Mouse (Mus musculus) limb, embryonic 10.5 days (tissue): ENCODE data around the gene Urb1. TPM values are rescaled to one million over a fixed set of nuclear protein-coding genes. Genes with fewer than 3 reads are reported as not detected.

Experiments used
- DNase-seq: peaks from one replicate; pipeline ENCODE4 v3.0.0-alpha.2; 2017; ENCODE audit warnings: low spot score
- H3K27ac ChIP-seq: fragments of 300-500 bp; sonication (generic); 2 replicates; pipeline ENCODE4 v1.5.1; 2016; ENCODE audit warnings: mild to moderate bottlenecking
- H3K27me3 ChIP-seq: fragments of 300-500 bp; sonication (generic); 2 replicates; pipeline ENCODE4 v1.6.1; 2016; ENCODE audit warnings: low read depth, mild to moderate bottlenecking; ENCODE audit not compliant: poor library complexity, severe bottlenecking
- H3K36me3 ChIP-seq: fragments of 300-500 bp; sonication (generic); 2 replicates; pipeline ENCODE4 v1.6.1; 2016; ENCODE audit warnings: mild to moderate bottlenecking, moderate library complexity
- H3K4me1 ChIP-seq: fragments of 300-500 bp; sonication (generic); 2 replicates; pipeline ENCODE4 v1.6.1; 2016
- H3K4me3 ChIP-seq: fragments of 300-500 bp; sonication (generic); 2 replicates; pipeline ENCODE4 v1.5.1; 2016; ENCODE audit warnings: mild to moderate bottlenecking, moderate library complexity
- H3K9me3 ChIP-seq: fragments of 300-500 bp; sonication (generic); replicated peaks from 2 replicates; pipeline ENCODE4 v1.6.1; 2016; ENCODE audit warnings: mild to moderate bottlenecking
- WGBS: fragments of 180-500 bp; shearing (Covaris S2); methylation state at CpG from one replicate; pipeline ENCODE4 v1.1.7; 2016; 5-methylcytosine and 5-hydroxymethylcytosine counted together
- polyA plus RNA-seq: library from polyadenylated mRNA; unstranded; fragments of >200 nt; fragmentation: Nextera tagmentation; extraction: Ambion mirVana; gene quantifications from 2 replicates; pipeline ENCODE4 v1.2.1, GENCODE M21; 2016

The Urb1 gene
- polyA plus RNA-seq, 1 experiment from 2014 or later: 14.2 TPM

- no peak within 1 kb of the TSS for H3K4me3 ChIP-seq
- WGBS: 80% methylated on average over 26 of the region's 26 CpGs
- DNase-seq: no peak
- no peaks in the 10 kb centered on the region for H3K9me3 ChIP-seq
- peaks cover 21% of the 10 kb centered on the region for H3K4me1 ChIP-seq
- H3K27ac ChIP-seq: peak within 1 kb of the TSS; percentile 53; the same call in 1 of the 2 replicates
- H3K36me3 ChIP-seq: no peaks in the 10 kb centered on the region
- H3K27me3 ChIP-seq: no peaks in the 10 kb centered on the region
Measured at GRCm38 (mm10) chr16:90738092-90738956, 71.9 kb downstream of the Urb1 start, which contains the start of gene Mrap. Gene Mrap, plus strand, starts transcription at chr16:90738207.

GRCm38 (mm10) chr16:90736672-90737270 lies 73.4 kb downstream of the Urb1 start:
- 65% methylated on average over 10 of the region's 10 CpGs for WGBS
- peak overlapping the region; percentile 53; the same call in 1 of the 2 replicates for H3K27ac ChIP-seq

GRCm38 (mm10) chr16:90735611-90736010 lies 74.6 kb downstream of the Urb1 start:
- 77% methylated on average over 4 of the region's 4 CpGs for WGBS
- Histone ChIP-seq H3K9me3 (no peaks in the 10 kb centered on the region), H3K36me3 (no peaks in the 10 kb centered on the region), H3K4me1 (peaks cover 12% of the 10 kb centered on the region), H3K27me3 (no peaks in the 10 kb centered on the region), H3K4me3 (no peak overlapping the region), H3K27ac (no peak overlapping the region)
- no peak for DNase-seq

More at GRCm38 (mm10) chr16:90736672-90737270, 73.4 kb downstream of the Urb1 start:
- Histone ChIP-seq H3K4me1 (peaks cover 12% of the 10 kb centered on the region), H3K27me3 (no peaks in the 10 kb centered on the region), H3K4me3 (no peak overlapping the region), H3K36me3 (no peaks in the 10 kb centered on the region), H3K9me3 (no peaks in the 10 kb centered on the region)
- DNase-seq: no peak

GRCm38 (mm10) chr16:90727233-90728115 lies 82.7 kb downstream of the Urb1 start, which contains the start of gene Mis18a:
Gene Mis18a, minus strand, starts transcription at chr16:90727404.
- peaks cover 11% of the 10 kb centered on the region for H3K4me1 ChIP-seq
- H3K27me3 ChIP-seq: no peaks in the 10 kb centered on the region
- 3% methylated on average over 53 of the region's 53 CpGs for WGBS
- H3K9me3 ChIP-seq: no peaks in the 10 kb centered on the region
- peak within 1 kb of the TSS; percentile 86 for H3K27ac ChIP-seq
- peak; percentile 98 for DNase-seq
- peaks cover 32% of the 10 kb centered on the region for H3K36me3 ChIP-seq
- H3K4me3 ChIP-seq: peak within 1 kb of the TSS; percentile 71

GRCm38 (mm10) chr16:90726600-90727227 lies 83.5 kb downstream of the Urb1 start:
- 7% methylated on average over 38 of the region's 38 CpGs for WGBS
- no peak for DNase-seq
- Histone ChIP-seq H3K27me3 (no peaks in the 10 kb centered on the region), H3K4me1 (peaks cover 11% of the 10 kb centered on the region), H3K9me3 (no peaks in the 10 kb centered on the region), H3K36me3 (peaks cover 40% of the 10 kb centered on the region), H3K4me3 (peak overlapping the region; percentile 71), H3K27ac (peak overlapping the region; percentile 86)

- Histone ChIP-seq H3K27ac (no peak overlapping the region), H3K27me3 (no peaks in the 10 kb centered on the region), H3K4me1 (peaks cover 11% of the 10 kb centered on the region), H3K4me3 (no peak overlapping the region), H3K9me3 (no peaks in the 10 kb centered on the region), H3K36me3 (peaks cover 67% of the 10 kb centered on the region)
- WGBS: 93% methylated on average over 4 of the region's 4 CpGs
- DNase-seq: no peak
Measured at GRCm38 (mm10) chr16:90724051-90724450, 86.2 kb downstream of the Urb1 start.

GRCm38 (mm10) chr16:90710313-90710712 lies 99.9 kb downstream of the Urb1 start:
- Histone ChIP-seq H3K4me1 (peaks cover 36% of the 10 kb centered on the region), H3K27ac (no peak overlapping the region), H3K9me3 (no peaks in the 10 kb centered on the region), H3K36me3 (no peaks in the 10 kb centered on the region), H3K27me3 (peaks cover 7% of the 10 kb centered on the region; the same call in 1 of the 2 replicates), H3K4me3 (no peak overlapping the region)
- WGBS: 87% methylated on average over 12 of the region's 12 CpGs
- DNase-seq: no peak

GRCm38 (mm10) chr16:90709711-90710289 lies 100.4 kb downstream of the Urb1 start:
- no peak overlapping the region for H3K4me3 ChIP-seq
- WGBS: 66% methylated on average over 17 of the region's 17 CpGs
- no peak overlapping the region for H3K27ac ChIP-seq

GRCm38 (mm10) chr16:90706279-90706678 lies 103.9 kb downstream of the Urb1 start:
- Histone ChIP-seq H3K4me3 (no peak overlapping the region), H3K4me1 (peaks cover 38% of the 10 kb centered on the region), H3K36me3 (no peaks in the 10 kb centered on the region), H3K9me3 (no peaks in the 10 kb centered on the region), H3K27ac (no peak overlapping the region), H3K27me3 (no peaks in the 10 kb centered on the region)
- DNase-seq: no peak
- WGBS: 15% methylated on average over 3 of the region's 3 CpGs

More at GRCm38 (mm10) chr16:90709711-90710289, 100.4 kb downstream of the Urb1 start:
- no peaks in the 10 kb centered on the region for H3K36me3 ChIP-seq
- no peaks in the 10 kb centered on the region for H3K9me3 ChIP-seq
- H3K27me3 ChIP-seq: peaks cover 7% of the 10 kb centered on the region; the same call in 1 of the 2 replicates
- DNase-seq: no peak
- H3K4me1 ChIP-seq: peaks cover 36% of the 10 kb centered on the region

- peaks cover 25% of the 10 kb centered on the region for H3K4me1 ChIP-seq
- no peaks in the 10 kb centered on the region for H3K36me3 ChIP-seq
- 35% methylated on average over 13 of the region's 13 CpGs for WGBS
- H3K27ac ChIP-seq: peak overlapping the region; percentile 50; the same call in 1 of the 2 replicates
- DNase-seq: no peak
- no peaks in the 10 kb centered on the region for H3K27me3 ChIP-seq
- H3K9me3 ChIP-seq: no peaks in the 10 kb centered on the region
- no peak overlapping the region for H3K4me3 ChIP-seq
Measured at GRCm38 (mm10) chr16:90704161-90704825, 105.9 kb downstream of the Urb1 start.

- H3K4me1 ChIP-seq: peaks cover 22% of the 10 kb centered on the region
- peak overlapping the region; percentile 22; the same call in 1 of the 2 replicates for H3K27ac ChIP-seq
- no peak overlapping the region for H3K4me3 ChIP-seq
- 2% methylated on average over 1 of the region's 1 CpGs for WGBS
- no peaks in the 10 kb centered on the region for H3K27me3 ChIP-seq
- DNase-seq: no peak
- H3K9me3 ChIP-seq: no peaks in the 10 kb centered on the region
- no peaks in the 10 kb centered on the region for H3K36me3 ChIP-seq
Measured at GRCm38 (mm10) chr16:90703646-90704045, 106.6 kb downstream of the Urb1 start.
